Mouse (Mus musculus): ENCODE data around the gene Rela.

GRCm38 (mm10) chr19:5589159-5589558, 48.1 kb upstream of the Rela start:
- TF ChIP-seq CTCF (IDR thresholded peaks at IDR 0.05; ENCODE audit: borderline replicate concordance, extremely low read depth, insufficient read depth, insufficient read length) (no peak), POLR2A (IDR thresholded peaks at IDR 0.05; ENCODE audit: borderline replicate concordance, extremely low read depth, insufficient read depth, insufficient read length, poor library complexity, severe bottlenecking) (no peak)
